Mouse (Mus musculus) myocyte (in vitro differentiated cells): Measurements from ENCODE around the gene Itpr1. TPM values are rescaled to one million over a fixed set of nuclear protein-coding genes. Genes with fewer than 3 reads are reported as not detected.

ENCODE experiments used
- H3K27me3 ChIP-seq: one replicate; pipeline ENCODE4 v1.6.1; 2011; ENCODE audit not compliant: control insufficient read depth, insufficient read depth, insufficient read length
- H3K36me3 ChIP-seq: one replicate; pipeline ENCODE4 v1.6.1; 2011; ENCODE audit not compliant: control insufficient read depth, insufficient read depth
- H3K4me2 ChIP-seq: one replicate; pipeline ENCODE4 v1.6.1; 2011; ENCODE audit warnings: low read depth, control low read depth
- H3K4me3 ChIP-seq: one replicate; pipeline ENCODE4 v1.5.1; 2011; ENCODE audit warnings: mild to moderate bottlenecking, control low read depth, moderate library complexity
- H3K79me2 ChIP-seq: one replicate; pipeline ENCODE4 v1.6.1; 2011; ENCODE audit not compliant: control insufficient read depth, insufficient read depth
- H3ac ChIP-seq: one replicate; pipeline ENCODE4 v1.6.1; 2011; ENCODE audit not compliant: control insufficient read depth, insufficient read length
- CEBPB ChIP-seq: IDR thresholded peaks from 2 replicates; pipeline ENCODE4 v1.6.1; 2011; ENCODE audit warnings: mild to moderate bottlenecking, moderate library complexity; ENCODE audit not compliant: poor library complexity, insufficient read depth, severe bottlenecking
- E2F4 ChIP-seq: IDR thresholded peaks from one replicate; pipeline ENCODE4 v1.6.1; 2011; ENCODE audit warnings: mild to moderate bottlenecking, control low read depth, moderate library complexity; ENCODE audit not compliant: insufficient read depth
- MAX ChIP-seq: IDR thresholded peaks from one replicate; pipeline ENCODE4 v1.6.1; 2011; ENCODE audit warnings: low read depth, mild to moderate bottlenecking, control low read depth
- MYOD1 ChIP-seq, 3 experiments: IDR thresholded peaks; one replicate each; pipeline ENCODE4 v1.6.1; 2011; ENCODE audit warnings: control low read depth in 2 of 3, low read depth in 2 of 3, mild to moderate bottlenecking in 2 of 3, moderate library complexity in 1 of 3; ENCODE audit not compliant: insufficient read length in 2 of 3, control insufficient read depth in 1 of 3
- MYOG ChIP-seq, 3 experiments: IDR thresholded peaks; one replicate each; pipeline ENCODE4 v1.6.1; 2011; ENCODE audit warnings: control low read depth in 2 of 3, low read depth in 2 of 3, mild to moderate bottlenecking in 2 of 3; ENCODE audit not compliant: insufficient read length in 2 of 3, control insufficient read depth in 1 of 3, insufficient read depth in 1 of 3
- POLR2A ChIP-seq: IDR thresholded peaks from one replicate; pipeline ENCODE4 v1.6.1; 2011; ENCODE audit warnings: low read depth, mild to moderate bottlenecking, control low read depth, moderate library complexity; ENCODE audit not compliant: insufficient read length
- POLR2AphosphoS2 ChIP-seq: IDR thresholded peaks from one replicate; pipeline ENCODE4 v1.6.1; 2011; ENCODE audit warnings: low read depth, control low read depth; ENCODE audit not compliant: insufficient read length
- REST ChIP-seq: IDR thresholded peaks from one replicate; pipeline ENCODE4 v1.6.1; 2011; ENCODE audit warnings: mild to moderate bottlenecking, control low read depth, moderate library complexity; ENCODE audit not compliant: insufficient read depth, insufficient read length
- SRF ChIP-seq: IDR thresholded peaks from one replicate; pipeline ENCODE4 v1.6.1; 2011; ENCODE audit warnings: low read depth; ENCODE audit not compliant: control insufficient read depth, insufficient read length
- TCF12 ChIP-seq: IDR thresholded peaks from one replicate; pipeline ENCODE4 v1.6.1; 2011; ENCODE audit warnings: mild to moderate bottlenecking, control low read depth; ENCODE audit not compliant: poor library complexity, insufficient read depth, severe bottlenecking
- TCF3 ChIP-seq: IDR thresholded peaks from one replicate; pipeline ENCODE4 v1.6.1; 2011; ENCODE audit warnings: low read depth, control low read depth; ENCODE audit not compliant: insufficient read length
- USF1 ChIP-seq: IDR thresholded peaks from one replicate; pipeline ENCODE4 v1.6.1; 2011; ENCODE audit warnings: low read depth, mild to moderate bottlenecking, control low read depth, moderate library complexity
- polyA plus RNA-seq: library from polyadenylated mRNA; unstranded; fragments of >200 nt; fragmentation: generic; extraction: Trizol; gene quantifications from one replicate; pipeline ENCODE4 v1.2.1, GENCODE M21; 2012; ENCODE audit warnings: missing spikeins

The Itpr1 gene
- polyA plus RNA-seq, 1 experiment: 3.1 TPM

- peak overlapping the region; percentile 37 for H3K4me2 ChIP-seq
- H3K4me3 ChIP-seq: no peak overlapping the region
- H3K27me3 ChIP-seq: no peaks in the 10 kb centered on the region
- TF ChIP-seq MYOD1 (IDR thresholded peaks at IDR 0.05; ENCODE audit: control insufficient read depth in 1 of 3, insufficient read length in 2 of 3, low read depth in 2 of 3) (no peak), TCF3 (no peak), POLR2AphosphoS2 (no peak), USF1 (no peak), REST (no peak), MYOG (IDR thresholded peaks at IDR 0.05; ENCODE audit: control insufficient read depth in 1 of 3, insufficient read depth in 1 of 3, insufficient read length in 2 of 3, low read depth in 2 of 3) (no peak)
- H3K79me2 ChIP-seq: no peaks in the 10 kb centered on the region
- H3ac ChIP-seq: no peak overlapping the region
- no peaks in the 10 kb centered on the region for H3K36me3 ChIP-seq
Observed at GRCm38 (mm10) chr6:108535309-108535708, 322.4 kb downstream of the Itpr1 start.

- Histone ChIP-seq H3ac (no peak overlapping the region), H3K36me3 (no peaks in the 10 kb centered on the region), H3K4me2 (peak overlapping the region; percentile 37), H3K79me2 (no peaks in the 10 kb centered on the region), H3K4me3 (no peak overlapping the region), H3K27me3 (no peaks in the 10 kb centered on the region)
- TF ChIP-seq SRF (no peak), CEBPB (0 out of 2 replicates have a peak, but pooled peaks have one; percentile 37), E2F4 (no peak), REST (no peak), USF1 (peak; percentile 54), TCF3 (peak; percentile 31), MYOG (IDR thresholded peaks at IDR 0.05; ENCODE audit: control insufficient read depth in 1 of 3, insufficient read depth in 1 of 3, insufficient read length in 2 of 3, low read depth in 2 of 3) (peak in 2 of 3 experiments; percentile 16 to 72), TCF12 (no peak), MYOD1 (IDR thresholded peaks at IDR 0.05; ENCODE audit: control insufficient read depth in 1 of 3, insufficient read length in 2 of 3, low read depth in 2 of 3) (peak in 2 of 3 experiments; percentile 64 to 82)
Observed at GRCm38 (mm10) chr6:108536546-108537317, 323.8 kb downstream of the Itpr1 start.

- no peak overlapping the region for H3K4me3 ChIP-seq
- H3ac ChIP-seq: no peak overlapping the region
- no peak for TF ChIP-seq E2F4
- no peak for TF ChIP-seq POLR2A
- no peak for TF ChIP-seq MAX
- TF ChIP-seq CEBPB: no peak
- no peak for TF ChIP-seq USF1
- no peaks in the 10 kb centered on the region for H3K79me2 ChIP-seq
- H3K36me3 ChIP-seq: no peaks in the 10 kb centered on the region
- H3K27me3 ChIP-seq: no peaks in the 10 kb centered on the region
- H3K4me2 ChIP-seq: no peak overlapping the region
Observed at GRCm38 (mm10) chr6:108538406-108538805, 325.5 kb downstream of the Itpr1 start.

- Histone ChIP-seq H3K79me2 (no peaks in the 10 kb centered on the region), H3K36me3 (no peaks in the 10 kb centered on the region), H3K4me3 (no peak overlapping the region), H3K4me2 (no peak overlapping the region), H3ac (no peak overlapping the region), H3K27me3 (no peaks in the 10 kb centered on the region)
- TF ChIP-seq POLR2AphosphoS2: no peak
- no peak for TF ChIP-seq MYOG (IDR thresholded peaks at IDR 0.05; ENCODE audit: control insufficient read depth in 1 of 3, insufficient read depth in 1 of 3, insufficient read length in 2 of 3, low read depth in 2 of 3)
- no peak for TF ChIP-seq E2F4
- TF ChIP-seq MAX: no peak
- no peak for TF ChIP-seq TCF12
- no peak for TF ChIP-seq TCF3
- TF ChIP-seq SRF: no peak
Observed at GRCm38 (mm10) chr6:108540441-108540840, 327.5 kb downstream of the Itpr1 start.

GRCm38 (mm10) chr6:108544917-108545316 lies 332.0 kb downstream of the Itpr1 start:
- no peak overlapping the region for H3ac ChIP-seq
- TF ChIP-seq POLR2A: no peak
- no peak for TF ChIP-seq TCF12
- TF ChIP-seq POLR2AphosphoS2: no peak
- no peak for TF ChIP-seq E2F4
- no peak for TF ChIP-seq SRF
- TF ChIP-seq MYOG (IDR thresholded peaks at IDR 0.05; ENCODE audit: control insufficient read depth in 1 of 3, insufficient read depth in 1 of 3, insufficient read length in 2 of 3, low read depth in 2 of 3): no peak
- TF ChIP-seq CEBPB: no peak
- no peak for TF ChIP-seq USF1
- no peak for TF ChIP-seq MYOD1 (IDR thresholded peaks at IDR 0.05; ENCODE audit: control insufficient read depth in 1 of 3, insufficient read length in 2 of 3, low read depth in 2 of 3)
- no peak for TF ChIP-seq MAX
- TF ChIP-seq TCF3: no peak
- no peak for TF ChIP-seq REST
- no peak overlapping the region for H3K4me2 ChIP-seq
- no peaks in the 10 kb centered on the region for H3K79me2 ChIP-seq
- no peaks in the 10 kb centered on the region for H3K27me3 ChIP-seq
- H3K4me3 ChIP-seq: no peak overlapping the region
- H3K36me3 ChIP-seq: no peaks in the 10 kb centered on the region
